Comparison of ENCODE assay signal across 15 mouse cellular contexts in genomic region chr3:148448888-148449287, GRCm38 (mm10).
"Had no signal": no experiment of that assay in that cellular context is flagged by ENCODE, and none has a peak within 500 bp of the region (broad histone marks: within the 10 kb centered on the region; RNA-seq: fewer than 3 reads in every experiment).

No protein-coding gene starts in this region.

- H3K36me3 ChIP-seq: liver, embryonic 13.5 days; midbrain, embryonic 15.5 days; neural tube, embryonic 12.5 days; neural tube, embryonic 15.5 days had no signal

- DNase-seq: kidney, adult 8-10 months; kidney, postnatal 25 days; layer of hippocampus, adult 9-11 months; liver, embryonic 13.5 days; lung, adult 2 months; lung, postnatal 14 days; lung, postnatal 4 days; thymus, adult 2 months; thymus, postnatal 14 days; thymus, postnatal 4 days had no signal

- H3K9me3 ChIP-seq: liver, embryonic 13.5 days; midbrain, embryonic 15.5 days; neural tube, embryonic 12.5 days; neural tube, embryonic 15.5 days had no signal

- H3K4me2 ChIP-seq: liver, embryonic 13.5 days; midbrain, embryonic 15.5 days; neural tube, embryonic 12.5 days; neural tube, embryonic 15.5 days had no signal

- H3K9ac ChIP-seq: liver, embryonic 13.5 days; midbrain, embryonic 15.5 days; neural tube, embryonic 12.5 days; neural tube, embryonic 15.5 days had no signal

- ATAC-seq: intestine, postnatal 0 days had no signal

- H3K27ac ChIP-seq: layer of hippocampus, adult 2 months; liver, embryonic 13.5 days; midbrain, embryonic 15.5 days; neural tube, embryonic 12.5 days; neural tube, embryonic 15.5 days had no signal

- H3K4me1 ChIP-seq: liver, embryonic 13.5 days; midbrain, embryonic 15.5 days; neural tube, embryonic 12.5 days; neural tube, embryonic 15.5 days had no signal

- H3K4me3 ChIP-seq: layer of hippocampus, adult 2 months; liver, embryonic 13.5 days; midbrain, embryonic 15.5 days; neural tube, embryonic 12.5 days; neural tube, embryonic 15.5 days had no signal

- H3K27me3 ChIP-seq: liver, embryonic 13.5 days; midbrain, embryonic 15.5 days; neural tube, embryonic 12.5 days; neural tube, embryonic 15.5 days had no signal
